Mouse (Mus musculus) spleen, adult 2 months (tissue): ENCODE data around the gene Clnk.

ENCODE experiments used
- CTCF ChIP-seq: fragments of 200-500 bp; IDR thresholded peaks from 2 replicates; pipeline ENCODE4 v1.5.1; 2011; ENCODE audit warnings: mild to moderate bottlenecking, inconsistent platforms; ENCODE audit not compliant: insufficient read depth, insufficient read length, insufficient replicate concordance; ENCODE audit errors: extremely low read depth
- POLR2A ChIP-seq: fragments of 200-500 bp; IDR thresholded peaks from 2 replicates; pipeline ENCODE4 v1.6.1; 2011; ENCODE audit warnings: low read depth, low read length, inconsistent platforms

DNA sequence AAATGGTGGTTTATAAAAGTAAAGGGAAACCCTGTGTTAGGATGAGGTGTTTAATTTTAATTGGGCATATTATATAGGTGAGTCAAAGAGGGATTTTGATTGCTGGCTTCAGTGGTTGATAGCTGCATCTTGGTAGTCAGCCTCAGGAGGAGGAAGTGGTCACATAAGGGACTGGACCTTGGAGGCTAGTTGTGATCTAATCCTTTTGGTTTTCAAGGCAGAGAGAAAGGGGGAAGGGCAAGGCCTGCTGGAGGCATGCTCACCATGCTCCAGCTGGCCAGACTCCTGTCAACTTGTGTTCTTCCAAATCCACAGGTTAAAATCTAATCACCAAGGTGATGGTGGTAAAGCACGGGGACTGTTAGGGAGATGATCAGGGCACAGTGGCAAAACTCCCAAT lies 19.0 kb downstream of the Clnk start:
- no peak for TF ChIP-seq CTCF
- TF ChIP-seq POLR2A, result no peak
